Mouse (Mus musculus): ENCODE measurements around the gene Adam33. TPM values are rescaled to one million over a fixed set of nuclear protein-coding genes. Genes with fewer than 3 reads are reported as not detected.
"Not testable (repeated sequence)": the region's sequence is repeated elsewhere in the genome, so short reads cannot be mapped to it uniquely, and the experiment has no call there.

Adam33 gene
- polyA plus RNA-seq, 1 experiment from 2014 or later: 0.84 TPM

GRCm38 (mm10) chr2:131036757-131037156 is 26.9 kb downstream of the Adam33 start:
- Histone ChIP-seq H3K27me3 (ENCODE audit: low read depth, poor library complexity, severe bottlenecking) (peaks cover 36% of the 10 kb centered on the region), H3K4me1 (peaks cover 13% of the 10 kb centered on the region), H3K9me3 (replicated peaks) (no peaks in the 10 kb centered on the region), H3K4me3 (no peak overlapping the region), H3K27ac (replicated peaks) (no peak overlapping the region), H3K36me3 (no peaks in the 10 kb centered on the region)
- no peak for DNase-seq (ENCODE audit: low spot score)

- no peak for DNase-seq (ENCODE audit: low spot score)
- Histone ChIP-seq H3K4me1 (peaks cover 9% of the 10 kb centered on the region), H3K27ac (replicated peaks) (no peak overlapping the region), H3K36me3 (no peaks in the 10 kb centered on the region), H3K4me3 (no peak overlapping the region), H3K9me3 (replicated peaks) (no peaks in the 10 kb centered on the region), H3K27me3 (ENCODE audit: low read depth, poor library complexity, severe bottlenecking) (peaks cover 32% of the 10 kb centered on the region)
- WGBS: 98% methylated on average over 2 of the region's 2 CpGs
These were observed 27.3 kb downstream of the Adam33 start for GRCm38 (mm10) chr2:131036343-131036742.

GRCm38 (mm10) chr2:131031406-131031805 is 32.2 kb downstream of the Adam33 start:
- H3K27ac ChIP-seq (replicated peaks); H3K9me3 ChIP-seq (replicated peaks); H3K27me3 ChIP-seq (ENCODE audit: low read depth, poor library complexity, severe bottlenecking); H3K4me1 ChIP-seq; DNase-seq (ENCODE audit: low spot score); H3K36me3 ChIP-seq; H3K4me3 ChIP-seq: not testable (repeated sequence)
- 79% methylated on average over 1 of the region's 1 CpGs for WGBS

GRCm38 (mm10) chr2:131030998-131031397 is 32.6 kb downstream of the Adam33 start:
- 84% methylated on average over 1 of the region's 1 CpGs for WGBS
- H3K27me3 ChIP-seq (ENCODE audit: low read depth, poor library complexity, severe bottlenecking): no peaks in the 10 kb centered on the region
- peaks cover 5% of the 10 kb centered on the region; the same call in 1 of the 2 replicates for H3K36me3 ChIP-seq
- peaks cover 4% of the 10 kb centered on the region; the same call in 1 of the 2 replicates for H3K4me1 ChIP-seq
- DNase-seq (ENCODE audit: low spot score): no peak
- H3K4me3 ChIP-seq: no peak overlapping the region
- no peaks in the 10 kb centered on the region for H3K9me3 ChIP-seq (replicated peaks)
- H3K27ac ChIP-seq (replicated peaks): no peak overlapping the region

GRCm38 (mm10) chr2:131030561-131030960 is 33.1 kb downstream of the Adam33 start:
- no peak overlapping the region for H3K4me3 ChIP-seq
- 89% methylated on average over 2 of the region's 2 CpGs for WGBS
- H3K27me3 ChIP-seq (ENCODE audit: low read depth, poor library complexity, severe bottlenecking): no peaks in the 10 kb centered on the region
- H3K9me3 ChIP-seq (replicated peaks): no peaks in the 10 kb centered on the region
- no peak overlapping the region for H3K27ac ChIP-seq (replicated peaks)
- peaks cover 9% of the 10 kb centered on the region; the same call in 1 of the 2 replicates for H3K36me3 ChIP-seq
- peaks cover 4% of the 10 kb centered on the region; the same call in 1 of the 2 replicates for H3K4me1 ChIP-seq
- DNase-seq (ENCODE audit: low spot score): no peak

GRCm38 (mm10) chr2:131029065-131029935 is 34.3 kb downstream of the Adam33 start:
- WGBS: 80% methylated on average over 9 of the region's 9 CpGs
- Histone ChIP-seq H3K9me3 (replicated peaks) (no peaks in the 10 kb centered on the region), H3K27ac (replicated peaks) (no peak overlapping the region)

GRCm38 (mm10) chr2:131026941-131027340 is 36.7 kb downstream of the Adam33 start:
- Histone ChIP-seq H3K9me3 (replicated peaks) (no peaks in the 10 kb centered on the region), H3K36me3 (peaks cover 36% of the 10 kb centered on the region), H3K27ac (replicated peaks) (no peak overlapping the region), H3K4me1 (peaks cover 4% of the 10 kb centered on the region; the same call in 1 of the 2 replicates), H3K4me3 (no peak overlapping the region), H3K27me3 (ENCODE audit: low read depth, poor library complexity, severe bottlenecking) (no peaks in the 10 kb centered on the region)
- WGBS: 92% methylated on average over 3 of the region's 3 CpGs
- no peak for DNase-seq (ENCODE audit: low spot score)

More at GRCm38 (mm10) chr2:131029065-131029935, 34.3 kb downstream of the Adam33 start:
- peaks cover 15% of the 10 kb centered on the region for H3K36me3 ChIP-seq
- no peak overlapping the region for H3K4me3 ChIP-seq
- H3K27me3 ChIP-seq (ENCODE audit: low read depth, poor library complexity, severe bottlenecking): no peaks in the 10 kb centered on the region
- DNase-seq (ENCODE audit: low spot score): no peak
- H3K4me1 ChIP-seq: peaks cover 4% of the 10 kb centered on the region; the same call in 1 of the 2 replicates

GRCm38 (mm10) chr2:131025230-131025629 is 38.4 kb downstream of the Adam33 start:
- no peaks in the 10 kb centered on the region for H3K27me3 ChIP-seq (ENCODE audit: low read depth, poor library complexity, severe bottlenecking)
- 91% methylated on average over 2 of the region's 2 CpGs for WGBS

GRCm38 (mm10) chr2:131010566-131010965 is 53.0 kb downstream of the Adam33 start:
- Histone ChIP-seq H3K9me3 (replicated peaks) (no peaks in the 10 kb centered on the region), H3K36me3 (peaks cover 30% of the 10 kb centered on the region), H3K4me3 (no peak overlapping the region), H3K4me1 (no peaks in the 10 kb centered on the region), H3K27me3 (ENCODE audit: low read depth, poor library complexity, severe bottlenecking) (no peaks in the 10 kb centered on the region), H3K27ac (replicated peaks) (no peak overlapping the region)
- WGBS: 85% methylated on average over 1 of the region's 1 CpGs
- DNase-seq (ENCODE audit: low spot score): no peak

More at GRCm38 (mm10) chr2:131025230-131025629, 38.4 kb downstream of the Adam33 start:
- no peak overlapping the region for H3K4me3 ChIP-seq
- H3K36me3 ChIP-seq: peaks cover 49% of the 10 kb centered on the region
- H3K27ac ChIP-seq (replicated peaks): no peak overlapping the region
- H3K9me3 ChIP-seq (replicated peaks): no peaks in the 10 kb centered on the region
- no peak for DNase-seq (ENCODE audit: low spot score)
- H3K4me1 ChIP-seq: peaks cover 4% of the 10 kb centered on the region; the same call in 1 of the 2 replicates

GRCm38 (mm10) chr2:131009123-131009522 is 54.5 kb downstream of the Adam33 start:
- 86% methylated on average over 2 of the region's 2 CpGs for WGBS
- no peak for DNase-seq (ENCODE audit: low spot score)
- H3K4me3 ChIP-seq: no peak overlapping the region
- H3K9me3 ChIP-seq (replicated peaks): no peaks in the 10 kb centered on the region
- H3K27ac ChIP-seq (replicated peaks): no peak overlapping the region
- no peaks in the 10 kb centered on the region for H3K27me3 ChIP-seq (ENCODE audit: low read depth, poor library complexity, severe bottlenecking)
- H3K36me3 ChIP-seq: peaks cover 36% of the 10 kb centered on the region
- no peaks in the 10 kb centered on the region for H3K4me1 ChIP-seq

Small RNA genes within 50 kb of the gene (microRNA-seq; reads per million reads assigned to microRNA genes)
- gene Mir6973b: not detected

Other genes starting within 250 kb of the Adam33 start
- 28.3 and 43.3 TPM in 2 replicates for gene 4930402H24Rik, start 157.4 kb downstream of the Adam33 start, polyA plus RNA-seq (2016; fragmentation: Nextera tagmentation; extraction: Ambion mirVana)
- 5.7 and 6.6 TPM in 2 replicates for gene Atrn, start 157.3 kb downstream of the Adam33 start, polyA plus RNA-seq (2016; fragmentation: Nextera tagmentation; extraction: Ambion mirVana)
- gene Gfra4, start 20.7 kb downstream of the Adam33 start, polyA plus RNA-seq (2016; fragmentation: Nextera tagmentation; extraction: Ambion mirVana): 3.6 and 3.7 TPM in 2 replicates
- 0.12 TPM in 2 replicates for gene Siglec1, start 23.0 kb upstream of the Adam33 start, polyA plus RNA-seq (2016; fragmentation: Nextera tagmentation; extraction: Ambion mirVana)
- gene Hspa12b, start 63.5 kb upstream of the Adam33 start, polyA plus RNA-seq (2016; fragmentation: Nextera tagmentation; extraction: Ambion mirVana): 6.5 and 7.6 TPM in 2 replicates
- not detected in 2 replicates for gene Gm11037, start 69.7 kb upstream of the Adam33 start, polyA plus RNA-seq (2016; fragmentation: Nextera tagmentation; extraction: Ambion mirVana)
- 136 and 145 TPM in 2 replicates for gene 1700037H04Rik, start 96.3 kb upstream of the Adam33 start, polyA plus RNA-seq (2016; fragmentation: Nextera tagmentation; extraction: Ambion mirVana)
- gene Cenpb, start 116.3 kb upstream of the Adam33 start, polyA plus RNA-seq (2016; fragmentation: Nextera tagmentation; extraction: Ambion mirVana): 9.0 and 10.6 TPM in 2 replicates
- gene Cdc25b, start 123.1 kb upstream of the Adam33 start, polyA plus RNA-seq (2016; fragmentation: Nextera tagmentation; extraction: Ambion mirVana): 117 and 140 TPM in 2 replicates
- 3.7 and 6.3 TPM in 2 replicates for gene Spef1, start 123.5 kb upstream of the Adam33 start, polyA plus RNA-seq (2016; fragmentation: Nextera tagmentation; extraction: Ambion mirVana)
- 25.9 and 28.9 TPM in 2 replicates for gene Ap5s1, start 143.3 kb upstream of the Adam33 start, polyA plus RNA-seq (2016; fragmentation: Nextera tagmentation; extraction: Ambion mirVana)
- 20.6 and 21.4 TPM in 2 replicates for gene Mavs, start 170.2 kb upstream of the Adam33 start, polyA plus RNA-seq (2016; fragmentation: Nextera tagmentation; extraction: Ambion mirVana)
- 43.6 and 49.1 TPM in 2 replicates for gene Pank2, start 198.7 kb upstream of the Adam33 start, polyA plus RNA-seq (2016; fragmentation: Nextera tagmentation; extraction: Ambion mirVana)